Mouse (Mus musculus): ENCODE measurements around the gene Sord. TPM values are rescaled to one million over a fixed set of nuclear protein-coding genes. Genes with fewer than 3 reads are reported as not detected.
A peak's percentile ranks its signal among the peaks of the same experiment; 100 is the strongest.

Sord gene
- total and polyA plus RNA-seq, 3 experiments = 70.0 to 202 (median 169) TPM

- intact Hi-C loops (cut with DNase I) = loop anchor here (5.0 kb wide), 1 partner anchor 135 kb away; no protein-coding TSS in a partner anchor
- H3K4me3 ChIP-seq = no peak overlapping the region
- H3K27ac ChIP-seq = no peak overlapping the region
- WGBS = 43% methylated on average over 6 of the region's 6 CpGs
- H3K27me3 ChIP-seq (ENCODE audit: control insufficient read depth, insufficient read depth, low read length) = no peaks in the 10 kb centered on the region
- H3K9ac ChIP-seq (ENCODE audit: low read depth, low read length) = no peak overlapping the region
- TF ChIP-seq EP300 (IDR thresholded peaks at IDR 0.05; ENCODE audit: insufficient read depth, low read depth, low read length) (no peak), CTCF (IDR thresholded peaks at IDR 0.05) (no peak), POLR2A (IDR thresholded peaks at IDR 0.05; ENCODE audit: insufficient read depth, low read depth, low read length) (no peak)
- H3K79me2 ChIP-seq (replicated peaks; ENCODE audit: control insufficient read depth, insufficient read depth, low read length) = no peaks in the 10 kb centered on the region
- DNase-seq = no peak
- H3K36me3 ChIP-seq (ENCODE audit: control insufficient read depth, insufficient read depth, low read length) = no peaks in the 10 kb centered on the region; the same call in 1 of the 2 replicates
- H3K4me1 ChIP-seq (ENCODE audit: control insufficient read depth, insufficient read depth, low read length) = 0 out of 2 replicates have a peak, but pooled peaks cover 1% of the 10 kb centered on the region
Measured at GRCm38 (mm10) chr2:122241935-122242334, 7.4 kb downstream of the Sord start.

- H3K27me3 ChIP-seq (ENCODE audit: control insufficient read depth, insufficient read depth, low read length) = no peaks in the 10 kb centered on the region
- no peaks in the 10 kb centered on the region for H3K79me2 ChIP-seq (replicated peaks; ENCODE audit: control insufficient read depth, insufficient read depth, low read length)
- WGBS = 0% methylated on average over 3 of the region's 3 CpGs
- H3K36me3 ChIP-seq (ENCODE audit: control insufficient read depth, insufficient read depth, low read length) = no peaks in the 10 kb centered on the region
- H3K4me3 ChIP-seq = no peak overlapping the region
- H3K9ac ChIP-seq (ENCODE audit: low read depth, low read length) = no peak overlapping the region
- intact Hi-C loops (cut with DNase I) = loop anchor here (1.0 to 5.0 kb wide), 3 partner anchors 49 to 173 kb away; no protein-coding TSS in a partner anchor
- TF ChIP-seq POLR2A (IDR thresholded peaks at IDR 0.05; ENCODE audit: insufficient read depth, low read depth, low read length) = no peak
- TF ChIP-seq CTCF (IDR thresholded peaks at IDR 0.05) = peak; percentile 98
- TF ChIP-seq EP300 (IDR thresholded peaks at IDR 0.05; ENCODE audit: insufficient read depth, low read depth, low read length) = 0 out of 2 replicates have a peak, but pooled peaks have one; percentile 73
- DNase-seq = peak; percentile 73 to 77
- no peak overlapping the region for H3K27ac ChIP-seq
- H3K4me1 ChIP-seq (ENCODE audit: control insufficient read depth, insufficient read depth, low read length) = 0 out of 2 replicates have a peak, but pooled peaks cover 1% of the 10 kb centered on the region
Measured at GRCm38 (mm10) chr2:122243671-122244131, 9.2 kb downstream of the Sord start.

DNA sequence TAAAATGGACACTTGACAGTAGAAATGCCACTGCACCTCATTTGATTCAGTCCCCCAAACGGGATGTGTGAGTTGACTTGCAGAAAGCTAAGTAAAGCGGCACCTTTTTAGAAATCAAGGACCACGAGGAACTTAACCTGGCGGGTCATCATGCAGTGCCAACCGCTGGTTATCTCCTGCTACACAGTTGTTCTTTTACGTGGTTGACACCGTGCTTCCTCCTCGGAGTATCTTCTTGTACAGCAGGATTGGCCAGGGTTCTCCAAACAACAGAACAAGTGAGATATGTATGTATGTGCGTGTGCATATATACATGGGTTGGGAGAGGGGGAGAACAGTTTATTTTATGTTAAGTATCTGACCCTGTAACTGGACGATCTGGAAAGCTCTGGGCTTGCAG is 13.2 kb downstream of the Sord start:
- Histone ChIP-seq H3K9ac (ENCODE audit: low read depth, low read length) (no peak overlapping the region), H3K4me1 (ENCODE audit: control insufficient read depth, insufficient read depth, low read length) (0 out of 2 replicates have a peak, but pooled peaks cover 1% of the 10 kb centered on the region), H3K79me2 (replicated peaks; ENCODE audit: control insufficient read depth, insufficient read depth, low read length) (no peaks in the 10 kb centered on the region), H3K36me3 (ENCODE audit: control insufficient read depth, insufficient read depth, low read length) (no peaks in the 10 kb centered on the region; the same call in 1 of the 2 replicates), H3K27me3 (ENCODE audit: control insufficient read depth, insufficient read depth, low read length) (no peaks in the 10 kb centered on the region), H3K27ac (no peak overlapping the region), H3K4me3 (no peak overlapping the region)
- TF ChIP-seq CTCF (IDR thresholded peaks at IDR 0.05) (no peak), EP300 (IDR thresholded peaks at IDR 0.05; ENCODE audit: insufficient read depth, low read depth, low read length) (no peak), POLR2A (IDR thresholded peaks at IDR 0.05; ENCODE audit: insufficient read depth, low read depth, low read length) (no peak)
- intact Hi-C loops (cut with DNase I) = no loop called here
- WGBS = 85% methylated on average over 10 of the region's 10 CpGs
- DNase-seq = no peak

DNA sequence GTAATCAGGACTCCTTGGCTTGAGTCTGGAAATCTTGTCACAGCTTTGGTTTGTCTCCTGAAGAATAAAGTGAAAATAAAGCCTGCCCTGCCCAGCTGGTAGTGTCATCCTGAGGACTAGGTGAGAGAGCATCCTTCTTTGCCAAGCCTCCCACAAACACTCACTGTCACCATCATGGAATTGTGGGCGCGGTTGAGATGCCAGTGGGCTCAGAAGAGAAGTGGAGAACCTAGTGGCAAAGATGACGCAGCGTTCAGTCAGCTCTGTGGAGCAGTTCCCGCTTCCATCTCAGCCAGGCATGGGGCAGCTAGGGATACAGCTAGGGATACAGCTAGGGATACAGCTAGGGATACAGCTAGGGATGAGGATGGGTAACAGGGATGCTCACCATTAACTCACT is 21.4 kb downstream of the Sord start:
- H3K27me3 ChIP-seq (ENCODE audit: control insufficient read depth, insufficient read depth, low read length) = no peaks in the 10 kb centered on the region
- H3K79me2 ChIP-seq (replicated peaks; ENCODE audit: control insufficient read depth, insufficient read depth, low read length) = no peaks in the 10 kb centered on the region
- intact Hi-C loops (cut with DNase I) = no loop called here
- WGBS = 94% methylated on average over 5 of the region's 5 CpGs
- TF ChIP-seq CTCF (IDR thresholded peaks at IDR 0.05) (no peak), EP300 (IDR thresholded peaks at IDR 0.05; ENCODE audit: insufficient read depth, low read depth, low read length) (no peak), POLR2A (IDR thresholded peaks at IDR 0.05; ENCODE audit: insufficient read depth, low read depth, low read length) (no peak)
- H3K27ac ChIP-seq = no peak overlapping the region
- no peaks in the 10 kb centered on the region; the same call in 1 of the 2 replicates for H3K36me3 ChIP-seq (ENCODE audit: control insufficient read depth, insufficient read depth, low read length)
- H3K9ac ChIP-seq (ENCODE audit: low read depth, low read length) = no peak overlapping the region
- H3K4me1 ChIP-seq (ENCODE audit: control insufficient read depth, insufficient read depth, low read length) = no peaks in the 10 kb centered on the region
- DNase-seq = no peak
- no peak overlapping the region for H3K4me3 ChIP-seq

DNA sequence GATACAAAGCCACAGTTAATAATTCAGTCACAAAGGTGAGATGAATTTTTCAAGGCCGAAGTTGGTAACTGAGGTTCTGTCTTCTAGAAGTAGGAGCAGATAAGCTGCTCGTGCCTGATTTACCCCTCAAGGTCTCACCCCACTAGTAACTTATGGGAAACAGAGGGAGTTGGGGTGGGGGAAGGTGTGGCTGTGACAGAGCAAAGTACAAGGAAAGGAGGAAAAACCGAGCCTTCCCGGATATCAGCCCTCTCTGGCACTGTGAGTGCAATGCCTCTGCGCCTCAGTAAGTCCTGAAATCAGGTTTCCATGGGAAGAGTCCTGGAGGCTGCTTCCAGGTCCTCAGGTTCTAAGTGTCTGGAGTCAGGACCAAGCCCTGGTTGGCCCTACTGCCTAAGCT is 26.2 kb downstream of the Sord start:
- Histone ChIP-seq H3K9ac (ENCODE audit: low read depth, low read length) (no peak overlapping the region), H3K79me2 (replicated peaks; ENCODE audit: control insufficient read depth, insufficient read depth, low read length) (no peaks in the 10 kb centered on the region), H3K27ac (no peak overlapping the region), H3K4me3 (no peak overlapping the region), H3K4me1 (ENCODE audit: control insufficient read depth, insufficient read depth, low read length) (no peaks in the 10 kb centered on the region), H3K36me3 (ENCODE audit: control insufficient read depth, insufficient read depth, low read length) (no peaks in the 10 kb centered on the region), H3K27me3 (ENCODE audit: control insufficient read depth, insufficient read depth, low read length) (no peaks in the 10 kb centered on the region)
- WGBS = 84% methylated on average over 5 of the region's 5 CpGs
- intact Hi-C loops (cut with DNase I) = no loop called here
- no peak for DNase-seq
- TF ChIP-seq CTCF (IDR thresholded peaks at IDR 0.05) = no peak
- no peak for TF ChIP-seq EP300 (IDR thresholded peaks at IDR 0.05; ENCODE audit: insufficient read depth, low read depth, low read length)
- no peak for TF ChIP-seq POLR2A (IDR thresholded peaks at IDR 0.05; ENCODE audit: insufficient read depth, low read depth, low read length)

DNA sequence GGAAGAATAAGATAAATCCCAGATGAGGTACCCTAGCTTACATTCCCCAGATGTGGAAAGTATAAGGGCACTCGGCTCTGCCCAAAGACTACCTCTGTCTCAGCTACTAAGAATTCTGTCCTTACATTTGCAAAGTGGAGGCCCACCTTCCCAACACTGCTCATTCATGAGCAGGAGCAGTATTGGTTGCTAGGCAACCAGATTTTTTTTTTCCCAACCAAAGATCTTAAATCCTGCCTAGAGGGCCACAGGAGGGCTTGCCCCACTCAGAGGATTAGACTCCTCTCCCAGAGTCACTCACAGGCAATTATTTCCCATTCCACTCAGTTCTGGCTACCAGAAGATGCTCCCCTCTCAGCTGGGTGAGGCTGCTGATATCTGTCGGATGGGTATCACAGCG is 30.1 kb downstream of the Sord start:
- 88% methylated on average over 3 of the region's 3 CpGs for WGBS
- Histone ChIP-seq H3K36me3 (ENCODE audit: control insufficient read depth, insufficient read depth, low read length) (no peaks in the 10 kb centered on the region), H3K27me3 (ENCODE audit: control insufficient read depth, insufficient read depth, low read length) (no peaks in the 10 kb centered on the region), H3K27ac (no peak overlapping the region), H3K79me2 (replicated peaks; ENCODE audit: control insufficient read depth, insufficient read depth, low read length) (no peaks in the 10 kb centered on the region), H3K4me1 (ENCODE audit: control insufficient read depth, insufficient read depth, low read length) (no peaks in the 10 kb centered on the region), H3K4me3 (no peak overlapping the region), H3K9ac (ENCODE audit: low read depth, low read length) (no peak overlapping the region)
- intact Hi-C loops (cut with DNase I) = no loop called here
- DNase-seq = no peak
- no peak for TF ChIP-seq POLR2A (IDR thresholded peaks at IDR 0.05; ENCODE audit: insufficient read depth, low read depth, low read length)
- TF ChIP-seq CTCF (IDR thresholded peaks at IDR 0.05) = no peak
- no peak for TF ChIP-seq EP300 (IDR thresholded peaks at IDR 0.05; ENCODE audit: insufficient read depth, low read depth, low read length)

All from heart, adult 2 months (tissue).